Comparison of ENCODE assay signal across 11 mouse cellular contexts in the genomic region with DNA sequence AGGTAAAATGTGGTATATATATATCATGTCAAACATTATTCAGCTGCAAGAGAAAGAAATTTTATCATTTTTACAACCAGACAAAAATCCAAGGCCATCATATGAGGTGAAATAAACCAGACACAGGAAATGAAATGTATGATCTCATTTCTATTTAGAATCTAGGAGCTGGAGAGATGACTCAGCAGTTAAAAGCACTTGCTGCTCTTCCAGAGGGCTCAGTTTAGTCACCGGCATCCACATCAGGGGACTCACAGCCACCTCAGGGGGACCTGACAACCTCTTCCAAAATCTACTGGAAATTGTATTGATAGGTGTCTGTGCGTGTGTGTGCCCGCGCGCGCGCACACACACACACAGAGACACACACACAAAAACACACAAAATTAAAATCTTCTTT.
"Had no signal": no experiment of that assay in that cellular context is flagged by ENCODE, and none has a peak within 500 bp of the region (broad histone marks: within the 10 kb centered on the region; RNA-seq: fewer than 3 reads in every experiment).

No protein-coding gene starts in this region.

- H3K4me3 ChIP-seq: kidney, embryonic 15.5 days; limb, embryonic 13.5 days; midbrain, embryonic 13.5 days had no signal

- H3K27ac ChIP-seq: kidney, embryonic 15.5 days; limb, embryonic 13.5 days; liver, embryonic 14.5 days; midbrain, embryonic 13.5 days had no signal

- H3K4me1 ChIP-seq: limb, embryonic 13.5 days; midbrain, embryonic 13.5 days had no signal

- H3K9ac ChIP-seq: kidney, embryonic 15.5 days; limb, embryonic 13.5 days; liver, embryonic 14.5 days; midbrain, embryonic 13.5 days had no signal

- H3K36me3 ChIP-seq: kidney, embryonic 15.5 days; limb, embryonic 13.5 days; midbrain, embryonic 13.5 days had no signal

- DNase-seq: kidney, postnatal 14 days; left cerebral cortex, postnatal 4 days; lung, adult 18-20 months; lung, postnatal 36 days; retina, postnatal 1 day; right cerebral cortex, postnatal 25 days; thymus, postnatal 36 days had no signal

- H3K9me3 ChIP-seq: kidney, embryonic 15.5 days; limb, embryonic 13.5 days; midbrain, embryonic 13.5 days had no signal
